Mouse (Mus musculus) heart, adult 11 months (tissue): ENCODE data around the gene Alpk3.
A peak's percentile ranks its signal among the peaks of the same experiment; 100 is the strongest.

Source experiments
- DNase-seq: peaks from one replicate; pipeline ENCODE4 v3.0.0; 2022

Gene Alpk3

GRCm38 (mm10) chr7:81057471-81057870, at the start of gene Alpk3:
Alpk3 (plus strand) TSS chr7:81057600.
- DNase-seq = peak; percentile 96

DNA sequence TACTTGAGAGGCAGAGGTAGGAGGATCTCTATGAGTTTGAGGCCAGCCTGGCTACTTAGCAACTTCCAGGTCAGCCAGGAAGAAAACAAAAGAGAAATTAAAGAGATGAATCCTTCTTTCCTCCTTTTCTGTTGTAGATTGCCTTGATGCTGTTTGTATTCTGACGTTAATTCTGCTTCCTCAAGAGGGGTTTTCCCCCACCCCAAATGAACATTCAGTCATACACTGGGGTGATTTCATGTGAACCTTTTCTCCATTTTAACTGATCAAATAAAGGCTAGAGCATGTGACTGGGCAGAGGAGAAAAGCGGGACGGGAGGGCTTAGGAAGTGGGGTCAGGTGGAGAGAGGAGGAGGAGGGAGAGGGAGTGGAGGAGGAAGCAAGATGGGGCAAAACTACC, 49.1 kb upstream of the Alpk3 start:
- DNase-seq = no peak

GRCm38 (mm10) chr7:81011576-81011975, 45.8 kb upstream of the Alpk3 start:
- no peak for DNase-seq

GRCm38 (mm10) chr7:81020307-81020706, 37.1 kb upstream of the Alpk3 start:
- no peak for DNase-seq

GRCm38 (mm10) chr7:81022731-81023130, 34.7 kb upstream of the Alpk3 start:
- no peak for DNase-seq

- no peak for DNase-seq
Measured at GRCm38 (mm10) chr7:81024118-81024517, 33.3 kb upstream of the Alpk3 start.

DNA sequence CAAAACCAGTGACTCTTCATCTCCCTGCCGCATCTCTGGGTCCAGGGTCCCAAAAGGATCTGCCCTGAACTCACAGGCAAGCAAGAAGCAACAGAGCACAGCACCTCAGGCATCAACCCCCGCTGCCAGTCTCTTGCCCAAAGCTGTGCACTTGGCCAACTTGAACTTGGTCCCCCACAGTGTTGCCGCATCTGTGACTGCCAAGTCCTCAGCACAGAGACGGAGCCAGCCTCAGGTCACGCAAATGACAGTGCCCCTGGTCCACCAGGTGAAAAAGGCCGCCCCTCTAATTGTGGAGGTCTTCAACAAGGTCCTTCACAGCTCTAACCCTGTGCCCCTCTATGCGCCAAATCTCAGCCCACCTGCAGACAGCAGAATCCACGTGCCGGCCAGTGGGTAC, 32.7 kb upstream of the Alpk3 start:
- no peak for DNase-seq

- peak; percentile 91 for DNase-seq
Measured at GRCm38 (mm10) chr7:81025751-81026150, 31.6 kb upstream of the Alpk3 start.

DNA sequence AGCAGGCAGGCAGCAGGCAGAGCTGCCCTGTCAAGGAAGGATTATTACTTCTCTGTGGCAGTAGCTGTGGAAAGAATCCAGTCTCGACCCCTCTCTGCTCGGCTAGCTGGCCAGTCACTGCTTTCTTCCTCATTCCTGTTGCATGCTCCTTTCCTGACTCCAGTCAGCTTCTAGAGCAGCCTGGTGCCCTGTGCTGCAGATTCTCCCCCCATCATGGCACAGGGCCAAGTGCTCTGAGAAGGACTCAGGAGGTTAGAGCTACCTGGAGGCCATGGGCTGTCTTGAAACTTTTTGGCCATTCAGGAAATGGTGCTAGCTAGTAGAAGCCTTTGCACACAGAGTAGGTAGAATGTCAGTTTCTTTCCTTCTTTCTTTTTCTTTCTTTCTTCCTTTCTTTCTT, 17.7 kb upstream of the Alpk3 start:
- peak; percentile 75 for DNase-seq

DNA sequence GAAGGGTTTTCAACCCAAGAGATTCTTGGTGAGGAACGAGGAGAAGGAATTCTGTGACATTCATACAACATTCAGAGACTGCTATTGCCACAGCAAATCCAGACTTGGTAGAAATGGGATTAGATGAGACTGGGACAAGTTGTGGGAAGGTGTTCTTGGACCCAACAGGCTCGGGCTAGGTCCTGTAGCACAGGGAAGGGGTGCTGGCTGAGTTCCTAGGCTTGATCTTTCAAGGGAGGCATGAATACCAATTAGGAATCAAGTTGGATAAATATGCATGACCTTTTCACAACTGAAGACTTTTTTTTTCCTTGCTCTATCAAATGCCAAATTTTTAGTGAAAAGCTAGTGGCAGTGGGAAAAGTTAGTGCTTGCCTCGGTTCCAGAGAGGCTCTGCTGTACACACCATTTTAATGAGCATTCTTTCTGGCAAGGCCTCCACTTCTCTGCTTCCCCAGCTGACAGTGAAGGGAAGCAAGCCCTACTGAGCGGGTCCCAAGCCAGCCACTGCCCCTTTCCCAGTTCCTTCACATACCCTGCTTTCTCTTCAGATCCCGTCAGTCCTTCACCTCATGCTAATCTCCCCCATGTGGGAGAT, 14.3 kb upstream of the Alpk3 start:
- DNase-seq = peak; percentile 82

GRCm38 (mm10) chr7:81047847-81048246, 9.6 kb upstream of the Alpk3 start:
- DNase-seq = no peak

- peak; percentile 96 for DNase-seq
Measured at GRCm38 (mm10) chr7:81048513-81048912, 8.9 kb upstream of the Alpk3 start.

DNA sequence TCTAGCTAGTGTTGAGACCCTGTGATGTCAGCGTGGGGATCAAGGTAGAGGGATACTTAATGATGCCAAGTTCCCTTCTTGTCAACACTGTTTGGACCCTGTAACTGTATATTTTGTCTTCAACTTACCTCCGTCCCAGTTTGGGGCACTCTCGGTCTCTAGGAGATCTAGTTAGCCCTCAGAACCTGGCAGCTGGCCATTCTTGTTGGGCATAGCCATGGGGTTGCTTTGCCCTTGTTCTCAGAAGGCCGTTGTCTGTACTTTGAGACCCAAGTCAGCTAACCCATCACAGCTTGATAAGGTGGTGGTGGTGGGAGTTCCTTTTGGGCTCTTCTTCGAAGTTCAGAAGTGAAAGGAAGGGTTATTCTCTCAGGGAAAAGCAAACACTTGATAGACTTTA, 7.4 kb upstream of the Alpk3 start:
- no peak for DNase-seq

GRCm38 (mm10) chr7:81055709-81056370, 1.6 kb upstream of the Alpk3 start:
- DNase-seq = no peak

GRCm38 (mm10) chr7:81057901-81058711, 706 bp downstream of the Alpk3 start:
- DNase-seq = peak; percentile 93

DNA sequence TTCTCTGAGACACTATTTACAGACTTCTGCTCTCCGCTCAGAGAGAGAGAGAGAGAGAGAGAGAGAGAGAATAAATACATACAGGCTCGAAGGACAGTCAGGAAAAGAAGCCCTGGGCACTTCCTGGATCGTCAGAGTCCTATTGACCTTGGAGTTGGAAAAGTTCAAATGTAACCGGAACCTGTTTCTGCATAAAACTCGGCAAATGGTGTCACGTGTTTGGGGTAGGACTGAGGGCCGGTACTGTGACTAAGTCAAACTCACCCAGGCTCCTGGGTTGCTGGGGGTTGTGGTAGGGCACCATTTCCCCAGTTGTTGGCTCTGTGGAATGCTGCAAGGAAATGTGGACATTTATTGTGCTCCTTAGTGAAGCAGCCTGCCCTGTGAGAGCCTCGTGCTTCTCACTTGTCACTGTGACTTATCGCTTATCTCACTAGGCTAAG, 1.3 kb downstream of the Alpk3 start:
- DNase-seq = peak; percentile 90

GRCm38 (mm10) chr7:81059388-81059787, 2.0 kb downstream of the Alpk3 start:
- DNase-seq = peak; percentile 94

DNA sequence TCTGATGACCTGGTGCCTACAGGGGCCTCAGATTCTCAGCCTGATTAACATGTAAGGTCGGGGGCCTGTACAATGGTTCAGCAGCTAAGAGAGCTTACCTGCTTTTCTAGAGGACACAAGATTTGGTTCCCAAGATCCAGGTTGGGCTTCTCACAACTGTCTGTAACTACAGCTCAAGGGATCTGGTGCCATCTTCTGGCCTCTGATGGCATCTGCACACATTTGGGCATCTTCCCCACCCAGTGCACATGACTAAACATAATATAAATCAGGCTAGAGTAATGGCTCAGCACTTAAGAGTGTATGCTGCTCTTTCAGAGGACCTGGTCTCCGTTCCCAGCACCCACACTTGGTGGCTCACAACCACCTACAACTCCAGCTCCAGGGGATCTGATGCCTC, 3.5 kb downstream of the Alpk3 start:
- DNase-seq = no peak

DNA sequence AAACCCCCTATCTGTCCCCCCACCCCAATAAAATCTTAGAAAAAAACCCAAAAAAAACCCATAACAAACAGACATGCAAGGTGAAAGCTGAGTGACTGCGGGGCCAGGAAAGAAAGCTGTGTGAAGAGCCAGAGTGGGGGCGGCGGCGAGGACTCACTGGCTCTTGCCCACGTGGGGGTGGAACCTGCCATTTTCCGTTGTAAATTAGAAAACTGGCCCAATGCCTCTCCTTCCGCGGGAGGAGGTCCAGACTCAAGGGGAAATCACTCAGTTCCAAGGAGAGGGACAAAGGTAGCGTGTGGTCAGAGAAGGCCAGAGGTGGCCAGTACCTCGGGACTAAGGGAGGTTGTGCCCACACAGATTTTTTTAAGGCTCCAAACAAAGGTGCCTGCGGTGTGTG, 4.5 kb downstream of the Alpk3 start:
- DNase-seq = no peak

DNA sequence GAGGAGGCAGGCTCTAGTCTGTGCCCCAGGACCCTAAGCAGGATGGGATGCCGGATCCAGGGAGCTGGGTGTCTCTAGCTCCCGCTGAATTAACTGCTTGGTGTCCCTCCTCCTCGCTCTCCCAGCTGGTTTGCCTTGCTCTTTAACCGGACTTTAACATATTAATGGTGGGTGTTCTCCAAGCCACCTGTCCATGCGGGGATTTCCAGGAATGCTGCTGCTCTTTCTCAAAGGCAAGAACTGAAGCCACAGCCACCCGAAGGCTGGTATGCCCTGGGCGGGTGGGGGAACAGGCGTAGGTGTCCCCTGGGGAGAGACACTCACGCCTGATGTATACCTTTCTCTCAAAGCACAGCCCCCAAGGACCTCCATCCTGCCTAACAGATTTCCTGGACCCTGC, 5.9 kb downstream of the Alpk3 start:
- no peak for DNase-seq

- DNase-seq = no peak
Measured at GRCm38 (mm10) chr7:81066714-81067113, 9.3 kb downstream of the Alpk3 start.

- peak; percentile 99 for DNase-seq
Measured at GRCm38 (mm10) chr7:81072463-81072862, 15.1 kb downstream of the Alpk3 start.

DNA sequence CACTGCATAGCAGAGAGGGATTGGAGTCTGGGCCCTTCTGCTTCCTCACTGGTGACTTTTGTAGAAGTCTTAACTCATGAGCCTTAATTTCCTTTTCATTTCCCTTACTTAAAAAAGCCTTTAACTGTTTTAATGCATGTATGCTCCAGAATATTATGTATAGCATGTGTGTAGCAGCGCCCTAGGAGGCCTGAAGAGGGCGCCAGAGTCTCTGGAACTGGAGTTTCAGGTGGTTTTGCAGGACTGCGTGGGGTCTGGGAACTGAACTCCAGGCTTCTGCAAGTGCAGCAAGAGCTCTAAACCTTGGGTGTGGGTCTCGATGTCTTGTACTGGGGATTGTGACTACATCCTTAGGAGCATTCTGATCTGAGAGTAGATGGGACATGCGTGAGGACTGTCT, 15.9 kb downstream of the Alpk3 start:
- no peak for DNase-seq

DNA sequence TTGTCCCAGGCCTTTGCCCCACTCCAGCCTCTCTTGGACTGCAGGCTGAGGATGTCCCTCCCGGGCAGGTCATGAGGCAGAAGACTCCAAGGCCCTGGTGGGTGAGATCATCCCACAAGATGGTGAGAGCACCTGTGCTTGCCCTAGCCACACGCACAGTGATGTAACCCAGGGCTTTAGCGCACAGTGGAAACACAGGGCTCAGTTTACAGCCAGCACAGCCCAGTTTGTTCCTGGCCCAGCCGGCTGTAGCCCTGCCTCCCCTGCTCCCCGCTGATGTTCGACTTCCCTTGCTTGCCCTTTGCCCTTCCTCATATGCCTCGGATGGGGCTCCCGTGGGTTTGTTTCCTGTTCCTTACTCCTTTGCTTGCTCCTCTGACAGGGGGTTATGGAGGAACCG, 17.1 kb downstream of the Alpk3 start:
- peak; percentile 92 for DNase-seq
